Mouse (Mus musculus) liver, adult (tissue): ENCODE measurements around the gene Nyap2.

ENCODE experiments used
- GATA4 ChIP-seq: IDR thresholded peaks from 2 replicates; pipeline ENCODE4 v1.6.1; 2014; ENCODE audit warnings: mild to moderate bottlenecking, low read length; ENCODE audit not compliant: insufficient replicate concordance

Gene Nyap2

GRCm38 (mm10) chr1:81132007-81132712 lies 55.4 kb downstream of the Nyap2 start:
- no peak for TF ChIP-seq GATA4

GRCm38 (mm10) chr1:81143855-81144254 lies 67.1 kb downstream of the Nyap2 start:
- TF ChIP-seq GATA4: no peak

GRCm38 (mm10) chr1:81145576-81145975 lies 68.8 kb downstream of the Nyap2 start:
- no peak for TF ChIP-seq GATA4

GRCm38 (mm10) chr1:81169245-81169644 lies 92.5 kb downstream of the Nyap2 start:
- TF ChIP-seq GATA4: no peak

GRCm38 (mm10) chr1:81172703-81173102 lies 96.0 kb downstream of the Nyap2 start:
- TF ChIP-seq GATA4: no peak

- no peak for TF ChIP-seq GATA4
Measured at GRCm38 (mm10) chr1:81173303-81173702, 96.6 kb downstream of the Nyap2 start.

- no peak for TF ChIP-seq GATA4
Measured at GRCm38 (mm10) chr1:81179725-81180124, 103.0 kb downstream of the Nyap2 start.

- no peak for TF ChIP-seq GATA4
Measured at GRCm38 (mm10) chr1:81180686-81181085, 103.9 kb downstream of the Nyap2 start.

GRCm38 (mm10) chr1:81209536-81209935 lies 132.8 kb downstream of the Nyap2 start:
- TF ChIP-seq GATA4: no peak

- TF ChIP-seq GATA4: no peak
Measured at GRCm38 (mm10) chr1:81211491-81211890, 134.7 kb downstream of the Nyap2 start.

GRCm38 (mm10) chr1:81219790-81220189 lies 143.0 kb downstream of the Nyap2 start:
- TF ChIP-seq GATA4: no peak

GRCm38 (mm10) chr1:81231759-81232406 lies 155.1 kb downstream of the Nyap2 start:
- TF ChIP-seq GATA4: no peak

GRCm38 (mm10) chr1:81248447-81249205 lies 171.9 kb downstream of the Nyap2 start:
- no peak for TF ChIP-seq GATA4

- TF ChIP-seq GATA4: no peak
Measured at GRCm38 (mm10) chr1:81250068-81250467, 173.3 kb downstream of the Nyap2 start.

- TF ChIP-seq GATA4: no peak
Measured at GRCm38 (mm10) chr1:81266441-81266840, 189.7 kb downstream of the Nyap2 start.

GRCm38 (mm10) chr1:81280978-81281377 lies 204.2 kb downstream of the Nyap2 start:
- TF ChIP-seq GATA4: no peak
